Mouse (Mus musculus): ENCODE results near the gene Vwa7.

GRCm38 (mm10) chr17:35064378-35064877 is 48.0 kb downstream of the Vwa7 start:
- TF ChIP-seq USF1 (IDR thresholded peaks at IDR 0.05; ENCODE audit: low read depth) (no peak), POLR2A (IDR thresholded peaks at IDR 0.05; ENCODE audit: insufficient read length, low read depth) (no peak), E2F4 (IDR thresholded peaks at IDR 0.05; ENCODE audit: insufficient read depth) (no peak), MYOG (IDR thresholded peaks at IDR 0.05; ENCODE audit: control insufficient read depth in 1 of 3, insufficient read depth in 1 of 3, insufficient read length in 2 of 3, low read depth in 2 of 3) (no peak), MYOD1 (IDR thresholded peaks at IDR 0.05; ENCODE audit: control insufficient read depth in 1 of 3, insufficient read length in 2 of 3, low read depth in 2 of 3) (no peak), POLR2AphosphoS2 (IDR thresholded peaks at IDR 0.05; ENCODE audit: insufficient read length, low read depth) (no peak), MAX (IDR thresholded peaks at IDR 0.05; ENCODE audit: low read depth) (no peak), TCF12 (IDR thresholded peaks at IDR 0.05; ENCODE audit: insufficient read depth, poor library complexity, severe bottlenecking) (no peak), CEBPB (IDR thresholded peaks at IDR 0.05; ENCODE audit: insufficient read depth, poor library complexity, severe bottlenecking) (no peak), TCF3 (IDR thresholded peaks at IDR 0.05; ENCODE audit: insufficient read length, low read depth) (no peak), REST (IDR thresholded peaks at IDR 0.05; ENCODE audit: insufficient read depth, insufficient read length) (no peak), SRF (IDR thresholded peaks at IDR 0.05; ENCODE audit: control insufficient read depth, insufficient read length, low read depth) (no peak)

Data from myocyte (in vitro differentiated cells).